Mouse (Mus musculus) kidney, postnatal 25 days (tissue): ENCODE measurements around the gene Kcne2.
A peak's percentile ranks its signal among the peaks of the same experiment; 100 is the strongest.

Source experiments
- DNase-seq, 2 experiments: peaks; one replicate each; pipeline ENCODE4 v3.0.0; 2021; ENCODE audit warnings: mixed read lengths in 2 of 2

The Kcne2 gene

GRCm38 (mm10) chr16:92313953-92314741 is 22.0 kb downstream of the Kcne2 start:
- DNase-seq: peak; percentile 38 to 45

- no peak for DNase-seq
Observed at GRCm38 (mm10) chr16:92316049-92316738, 24.0 kb downstream of the Kcne2 start.

- peak in 1 of 2 experiments; percentile 29 for DNase-seq
Observed at GRCm38 (mm10) chr16:92319353-92320109, 27.3 kb downstream of the Kcne2 start.

GRCm38 (mm10) chr16:92320361-92320760 is 28.2 kb downstream of the Kcne2 start:
- no peak for DNase-seq

- no peak for DNase-seq
Observed at GRCm38 (mm10) chr16:92321341-92321740, 29.2 kb downstream of the Kcne2 start, which contains the start of gene Fam243. Gene Fam243 (minus strand): TSS chr16:92321441.

GRCm38 (mm10) chr16:92324309-92325061 is 32.3 kb downstream of the Kcne2 start:
- peak in 1 of 2 experiments; percentile 17 for DNase-seq

- DNase-seq: peak in 1 of 2 experiments; percentile 6
Observed at GRCm38 (mm10) chr16:92325062-92325406, 32.8 kb downstream of the Kcne2 start.

GRCm38 (mm10) chr16:92327911-92328310 is 35.7 kb downstream of the Kcne2 start:
- DNase-seq: no peak

GRCm38 (mm10) chr16:92330966-92331365 is 38.8 kb downstream of the Kcne2 start:
- no peak for DNase-seq

- no peak for DNase-seq
Observed at GRCm38 (mm10) chr16:92334600-92334999, 42.4 kb downstream of the Kcne2 start.

GRCm38 (mm10) chr16:92336280-92336679 is 44.1 kb downstream of the Kcne2 start:
- peak; percentile 85 to 87 for DNase-seq

GRCm38 (mm10) chr16:92340612-92341511 is 48.7 kb downstream of the Kcne2 start:
- peak; percentile 73 to 75 for DNase-seq

GRCm38 (mm10) chr16:92345177-92345576 is 53.0 kb downstream of the Kcne2 start:
- DNase-seq: no peak

GRCm38 (mm10) chr16:92346297-92346916 is 54.2 kb downstream of the Kcne2 start:
- no peak for DNase-seq
